Mouse (Mus musculus) G1E-ER4 (cell line): ENCODE measurements around the gene Nrros. TPM values are rescaled to one million over a fixed set of nuclear protein-coding genes. Genes with fewer than 3 reads are reported as not detected.

Experiments used
- GATA1 ChIP-seq: IDR thresholded peaks from one replicate; pipeline ENCODE4 v1.8.0; 2012; ENCODE audit warnings: low read length, inconsistent platforms
- polyA plus RNA-seq: library from polyadenylated mRNA; stranded (reverse); fragments of >175 nt; gene quantifications from 2 replicates; pipeline ENCODE4 v1.2.3, GENCODE M21; 2012

The Nrros gene
- polyA plus RNA-seq, 1 experiment, result 74.8 TPM

DNA sequence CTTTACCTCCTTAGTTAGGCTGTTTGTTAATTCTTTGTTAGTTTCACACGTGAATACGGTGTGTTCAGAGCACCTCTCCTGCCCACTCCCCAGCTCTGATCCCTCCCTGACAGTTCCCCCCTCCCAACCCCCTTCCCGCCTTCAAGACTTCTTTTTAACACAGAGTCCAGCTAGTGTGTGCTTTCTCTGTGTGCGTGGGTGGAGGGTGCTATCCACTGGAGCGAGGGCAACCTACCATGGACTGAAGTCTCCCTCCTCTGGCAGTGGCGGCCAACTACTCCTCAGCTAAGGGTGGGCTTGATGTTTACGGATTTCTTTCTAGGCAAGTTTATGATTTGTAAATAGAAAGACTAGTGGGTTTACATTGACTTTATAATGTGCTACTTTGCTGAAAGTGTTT is 57.2 kb downstream of the Nrros start:
- no peak for TF ChIP-seq GATA1

DNA sequence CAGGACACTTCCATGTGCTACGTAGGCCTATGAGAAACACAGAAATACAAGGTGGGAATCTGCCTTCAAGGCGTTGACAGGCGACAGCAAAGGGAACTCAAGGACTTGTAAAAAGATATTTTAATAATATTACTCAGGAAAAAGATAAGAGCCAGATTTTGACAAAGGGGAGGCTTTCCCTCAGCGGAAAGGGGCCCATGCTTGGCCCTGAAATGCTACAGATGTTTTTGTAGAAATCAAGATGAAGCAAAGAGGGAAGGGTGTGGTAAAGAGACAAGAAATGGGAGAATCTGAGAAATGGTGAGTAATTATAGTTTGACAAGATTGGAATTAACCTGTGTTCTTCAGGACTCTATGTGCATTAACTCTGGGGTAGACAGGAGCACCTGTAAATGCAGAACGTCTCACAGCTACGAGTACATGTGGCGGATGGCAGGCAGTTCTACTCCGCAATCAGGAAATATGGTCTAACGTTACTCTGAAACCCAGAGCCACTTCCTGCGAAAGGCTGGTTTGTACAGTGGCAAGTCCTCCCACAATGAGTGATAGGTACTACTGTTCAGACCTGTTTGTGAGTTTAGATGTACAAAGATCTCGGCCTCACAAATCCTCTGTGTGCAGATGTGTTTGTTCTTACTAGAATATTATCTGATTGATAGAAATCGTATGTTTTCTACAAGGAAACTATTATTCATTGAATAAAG is 57.9 kb downstream of the Nrros start:
- TF ChIP-seq GATA1, result no peak

DNA sequence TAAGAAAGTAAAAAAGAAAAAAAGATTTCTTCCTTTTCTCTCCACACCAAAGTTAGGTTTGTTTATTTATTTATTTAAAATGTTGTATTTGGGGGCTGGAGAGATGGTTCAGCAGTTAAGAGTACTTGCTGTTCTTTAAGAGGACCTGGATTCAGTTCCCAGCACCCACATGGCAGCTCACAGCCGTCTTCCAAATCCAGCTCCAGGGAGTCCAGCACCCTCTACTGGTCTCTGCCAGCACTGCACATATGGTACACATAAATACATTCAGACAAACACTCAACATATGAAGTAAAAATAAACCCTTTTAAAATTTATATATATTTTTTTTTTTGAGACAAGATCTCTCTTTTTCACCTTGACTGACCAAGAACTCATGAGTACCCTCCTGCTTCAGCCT is 59.7 kb downstream of the Nrros start:
- no peak for TF ChIP-seq GATA1

DNA sequence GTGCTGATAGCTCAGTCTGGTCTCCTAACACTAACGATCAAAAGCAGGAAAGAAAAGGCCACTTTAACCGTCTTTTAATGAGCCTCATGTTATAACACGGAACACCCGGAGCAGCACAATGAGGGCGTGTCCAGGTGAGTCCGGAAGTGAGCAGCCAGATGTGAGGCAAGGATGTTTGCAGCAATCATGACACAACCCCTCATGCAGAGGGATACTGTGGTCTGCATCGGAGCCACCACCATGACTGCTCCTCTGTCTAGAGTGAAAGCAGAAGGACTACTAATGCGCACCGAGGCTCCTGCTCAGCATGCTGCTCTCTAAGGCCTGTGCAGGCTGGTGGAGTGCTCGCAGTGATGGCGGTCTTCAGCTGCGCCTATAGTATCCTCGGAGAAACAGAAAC is 63.1 kb downstream of the Nrros start:
- TF ChIP-seq GATA1, result no peak

DNA sequence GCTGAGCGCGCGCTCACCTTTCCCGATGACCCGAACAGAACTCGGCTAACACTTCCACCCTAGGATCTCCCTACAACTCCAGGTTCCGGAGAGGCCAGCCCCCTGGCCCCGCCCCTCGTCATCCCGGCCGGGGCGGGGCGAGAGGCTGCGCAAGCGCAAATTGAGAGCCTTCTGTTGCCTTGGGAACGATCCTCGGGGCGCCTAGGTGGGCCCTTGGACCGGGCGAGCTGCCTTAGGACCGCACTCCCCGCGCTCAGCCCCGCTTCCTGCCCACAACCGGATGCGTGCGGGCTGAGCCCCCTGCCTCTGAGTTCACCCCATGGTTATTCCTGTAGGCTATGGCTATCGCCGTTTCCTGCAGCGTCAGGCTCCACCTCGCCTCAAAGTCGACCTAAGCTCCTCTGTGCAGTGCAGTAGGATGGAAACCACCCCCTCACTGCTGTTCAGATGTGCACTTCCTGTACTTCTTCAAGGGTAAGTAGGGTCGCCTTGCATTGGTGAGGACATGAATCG is 65.7 kb downstream of the Nrros start, which contains the start of the genes Pigx and Cep19:
TSS of gene Pigx (minus strand) at position 103 of the 513 bp plus-strand sequence.
TSS of gene Cep19 (plus strand) at position 163 of the 513 bp plus-strand sequence.
- no peak for TF ChIP-seq GATA1

DNA sequence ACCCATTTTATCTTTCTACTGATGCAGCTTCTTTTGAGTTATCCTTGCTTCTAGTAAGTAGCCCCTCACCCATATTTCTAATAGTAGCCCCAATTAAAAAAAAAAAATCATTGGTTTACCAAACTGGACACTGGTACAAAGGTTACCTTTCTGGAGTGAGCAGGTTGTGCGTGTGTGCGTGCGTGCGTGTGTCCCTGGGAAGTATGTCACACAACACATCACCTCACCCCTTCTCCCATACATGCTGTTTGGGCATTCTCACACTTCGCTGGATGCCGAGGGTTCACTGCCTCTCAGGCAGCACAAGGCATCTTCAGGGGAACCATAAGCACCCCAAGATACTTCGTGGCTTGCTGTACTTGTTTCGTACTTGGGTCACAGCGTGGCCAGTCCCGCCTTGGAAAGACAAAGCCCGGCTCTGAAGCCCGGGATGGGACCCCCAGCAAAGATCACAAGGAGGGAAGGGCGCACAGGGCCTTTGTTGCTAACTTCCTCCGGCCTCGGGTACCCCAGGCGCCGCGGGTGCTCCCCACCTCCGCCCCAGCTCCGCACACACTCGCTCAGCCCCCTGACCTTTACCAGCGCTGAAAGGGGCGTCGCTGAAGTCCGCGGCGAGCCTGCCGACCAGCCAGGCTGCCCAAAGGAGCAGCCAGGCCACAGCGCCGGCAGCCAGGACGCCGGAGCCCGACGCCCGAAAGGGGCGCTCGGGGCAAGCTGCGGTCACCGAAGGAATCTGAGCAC is 66.3 kb downstream of the Nrros start:
- TF ChIP-seq GATA1, result no peak

Other genes with a start within 250 kb of the Nrros start
- gene Pigz, start 231.7 kb downstream of the Nrros start, polyA plus RNA-seq, result not detected in 2 replicates
- 65.4 and 75.8 TPM in 2 replicates for gene 0610012G03Rik, start 217.1 kb downstream of the Nrros start, polyA plus RNA-seq
- gene Ncbp2, start 217.1 kb downstream of the Nrros start, polyA plus RNA-seq, result 137 and 143 TPM in 2 replicates
- gene Senp5, start 162.3 kb downstream of the Nrros start, polyA plus RNA-seq, result 2.8 and 4.3 TPM in 2 replicates
- 29.8 and 41.3 TPM in 2 replicates for gene Pak2, start 86.3 kb downstream of the Nrros start, polyA plus RNA-seq
- gene Pigx, start 65.9 kb downstream of the Nrros start, polyA plus RNA-seq, result 14.8 and 21.0 TPM in 2 replicates
- 2.2 and 3.8 TPM in 2 replicates for gene Cep19, start 65.8 kb downstream of the Nrros start, polyA plus RNA-seq
- not detected in 2 replicates for gene Bex6, start 14.2 kb upstream of the Nrros start, polyA plus RNA-seq
- gene Fbxo45, start 81.6 kb upstream of the Nrros start, polyA plus RNA-seq, result 6.3 and 9.0 TPM in 2 replicates
- gene Wdr53, start 81.6 kb upstream of the Nrros start, polyA plus RNA-seq, result 13.0 and 15.6 TPM in 2 replicates
- not detected in 2 replicates for gene Smco1, start 105.9 kb upstream of the Nrros start, polyA plus RNA-seq
- gene Rnf168, start 111.9 kb upstream of the Nrros start, polyA plus RNA-seq, result 14.1 and 15.3 TPM in 2 replicates
- 6.1 and 8.3 TPM in 2 replicates for gene Ubxn7, start 166.7 kb upstream of the Nrros start, polyA plus RNA-seq
- not detected in 2 replicates for gene Tm4sf19, start 234.9 kb upstream of the Nrros start, polyA plus RNA-seq